Mouse (Mus musculus): ENCODE measurements around the gene Cdkal1.

Gene Cdkal1

GRCm38 (mm10) chr13:29810780-29811179 lies 44.7 kb downstream of the Cdkal1 start:
- no peak for DNase-seq (ENCODE audit: low spot score)

DNA sequence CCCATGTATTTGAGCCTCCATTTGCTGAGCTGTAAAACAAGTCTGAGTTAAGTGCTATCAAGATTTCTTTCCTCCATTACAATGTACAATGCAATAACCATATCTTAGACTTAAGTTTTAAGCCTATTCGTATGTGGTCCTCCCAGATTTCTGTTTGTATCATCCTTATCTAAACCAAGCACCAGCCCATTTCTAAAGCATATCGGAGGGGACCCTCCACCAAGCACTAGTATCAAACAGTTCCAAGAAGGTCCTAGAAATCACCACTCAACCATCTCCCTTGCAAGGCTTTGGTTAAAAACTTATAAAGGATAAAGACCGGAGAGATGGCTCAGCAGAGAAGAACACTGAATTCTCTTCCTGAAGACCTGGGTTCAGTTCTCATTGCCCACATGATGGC lies 47.1 kb downstream of the Cdkal1 start:
- no peak for DNase-seq (ENCODE audit: low spot score)

GRCm38 (mm10) chr13:29807930-29808329 lies 47.5 kb downstream of the Cdkal1 start:
- no peak for DNase-seq (ENCODE audit: low spot score)

DNA sequence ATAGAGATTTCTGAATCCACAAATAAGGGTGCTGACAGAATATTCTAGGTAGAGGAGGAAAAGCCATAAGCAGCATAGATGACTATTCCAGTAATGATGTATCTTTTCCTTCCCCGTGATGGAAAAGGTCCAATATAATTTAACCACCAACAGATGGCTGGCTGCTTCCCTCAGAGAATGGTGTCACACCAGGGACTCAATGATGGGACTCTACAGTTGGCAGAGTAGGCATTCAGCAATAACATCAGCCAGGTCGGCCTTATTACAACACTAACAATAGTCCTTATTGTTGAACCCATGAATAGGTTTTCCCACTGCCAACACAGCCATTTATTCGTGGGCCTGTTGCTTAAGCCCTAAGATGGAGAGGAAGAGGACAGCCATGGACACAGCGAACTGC lies 48.6 kb downstream of the Cdkal1 start:
- no peak for DNase-seq (ENCODE audit: low spot score)

- DNase-seq (ENCODE audit: low spot score) = no peak
Measured at GRCm38 (mm10) chr13:29805296-29805695, 50.2 kb downstream of the Cdkal1 start.

GRCm38 (mm10) chr13:29804034-29804433 lies 51.4 kb downstream of the Cdkal1 start:
- DNase-seq (ENCODE audit: low spot score) = no peak

DNA sequence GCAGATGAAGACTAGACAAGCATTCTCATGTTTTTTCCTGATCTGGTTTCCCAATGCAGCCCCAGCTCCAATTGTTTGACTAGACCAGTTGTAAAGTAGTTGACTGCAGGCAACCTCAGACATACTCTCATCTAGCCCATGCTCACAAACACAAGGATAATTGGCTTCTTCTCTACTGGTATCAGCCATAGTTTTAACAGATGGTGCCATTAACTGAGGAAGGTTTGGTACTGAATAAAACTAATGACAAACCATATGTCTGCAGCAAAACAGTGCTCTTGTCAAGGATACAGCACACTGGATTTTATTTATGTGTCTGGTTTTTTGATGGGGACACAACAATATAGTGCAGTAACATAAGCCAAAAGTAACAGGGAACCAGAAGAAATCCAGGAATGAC lies 52.8 kb downstream of the Cdkal1 start:
- no peak for DNase-seq (ENCODE audit: low spot score)

DNA sequence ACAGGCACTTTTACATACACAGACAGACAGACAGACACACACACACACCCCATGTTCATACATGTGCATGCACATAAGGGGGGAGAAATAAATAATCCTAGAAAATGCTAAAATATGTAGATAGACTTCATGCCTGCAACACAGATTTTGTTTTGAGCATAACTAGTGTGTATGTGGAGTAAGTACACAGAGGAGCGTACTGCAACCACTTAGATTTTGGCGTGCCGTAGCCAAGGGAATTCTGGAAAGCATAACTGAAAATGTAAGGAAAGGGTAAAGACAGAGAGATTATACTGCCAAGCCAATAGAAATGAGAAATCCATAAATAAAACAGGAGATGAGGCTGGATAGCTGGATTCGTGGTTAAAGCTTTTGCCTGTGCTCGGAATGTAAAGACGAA lies 55.4 kb downstream of the Cdkal1 start:
- DNase-seq (ENCODE audit: low spot score) = no peak

- DNase-seq (ENCODE audit: low spot score) = no peak
Measured at GRCm38 (mm10) chr13:29792112-29792511, 63.4 kb downstream of the Cdkal1 start.

- no peak for DNase-seq (ENCODE audit: low spot score)
Measured at GRCm38 (mm10) chr13:29791439-29791838, 64.0 kb downstream of the Cdkal1 start.

- no peak for DNase-seq (ENCODE audit: low spot score)
Measured at GRCm38 (mm10) chr13:29786984-29787383, 68.5 kb downstream of the Cdkal1 start.

DNA sequence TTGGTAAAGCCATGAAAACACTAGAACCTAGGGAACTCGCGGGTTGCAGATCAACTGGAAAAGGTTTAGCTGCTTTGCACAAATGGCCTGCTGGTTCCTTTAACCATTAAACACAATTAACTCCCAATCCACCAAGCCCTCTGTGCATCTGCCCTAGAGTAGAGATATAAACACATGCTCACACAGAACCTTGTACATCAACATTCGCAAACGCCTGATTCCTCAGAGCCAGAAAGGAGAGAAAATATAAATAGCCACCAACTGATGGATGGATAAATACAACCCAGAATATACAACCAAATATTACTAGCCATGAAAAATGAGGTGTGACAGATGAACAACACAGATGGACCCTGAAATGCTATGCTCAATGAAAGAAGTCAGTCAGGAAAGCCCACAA lies 70.6 kb downstream of the Cdkal1 start:
- no peak for DNase-seq (ENCODE audit: low spot score)

DNA sequence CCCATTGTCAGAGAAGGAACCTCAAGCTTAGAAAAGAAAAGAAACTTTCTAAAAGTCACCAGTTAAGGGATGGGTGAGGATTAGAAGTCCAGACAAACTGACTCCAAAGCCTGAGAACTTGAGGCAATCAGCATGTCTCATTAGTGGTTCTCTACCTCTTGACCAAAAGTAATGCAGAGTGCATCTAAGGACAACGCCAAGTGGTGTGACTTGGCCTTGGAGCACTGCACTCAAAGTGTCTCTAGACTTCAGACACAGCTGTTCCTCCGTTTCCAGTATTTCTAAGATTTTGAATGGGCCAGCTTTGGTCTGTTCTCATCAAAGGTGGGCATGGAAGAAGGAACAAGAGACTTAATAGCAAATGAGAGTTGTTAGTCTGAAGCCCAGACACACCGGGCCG lies 74.1 kb downstream of the Cdkal1 start:
- no peak for DNase-seq (ENCODE audit: low spot score)

DNA sequence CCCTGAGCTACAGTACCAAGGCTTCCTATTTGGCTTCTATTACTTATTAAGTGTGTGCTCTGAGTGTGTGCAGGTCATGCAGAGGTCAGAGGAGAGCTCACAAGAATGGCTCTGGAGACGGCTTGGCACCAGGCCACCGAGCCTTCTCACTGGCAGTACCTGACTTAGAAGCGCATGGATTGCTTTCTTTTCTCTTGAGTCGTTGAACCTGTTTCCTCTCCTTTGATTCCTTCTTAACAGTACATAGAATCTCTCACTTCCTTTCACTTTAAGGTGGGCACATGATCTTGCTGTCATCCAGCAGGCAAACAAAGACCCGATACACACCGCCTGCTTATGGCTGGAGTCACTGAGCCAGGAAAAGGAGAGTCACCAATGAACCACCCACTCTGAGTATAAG lies 74.8 kb downstream of the Cdkal1 start:
- DNase-seq (ENCODE audit: low spot score) = no peak

- no peak for DNase-seq (ENCODE audit: low spot score)
Measured at GRCm38 (mm10) chr13:29779519-29779918, 76.0 kb downstream of the Cdkal1 start.

- DNase-seq (ENCODE audit: low spot score) = no peak
Measured at GRCm38 (mm10) chr13:29779116-29779515, 76.4 kb downstream of the Cdkal1 start.

DNA sequence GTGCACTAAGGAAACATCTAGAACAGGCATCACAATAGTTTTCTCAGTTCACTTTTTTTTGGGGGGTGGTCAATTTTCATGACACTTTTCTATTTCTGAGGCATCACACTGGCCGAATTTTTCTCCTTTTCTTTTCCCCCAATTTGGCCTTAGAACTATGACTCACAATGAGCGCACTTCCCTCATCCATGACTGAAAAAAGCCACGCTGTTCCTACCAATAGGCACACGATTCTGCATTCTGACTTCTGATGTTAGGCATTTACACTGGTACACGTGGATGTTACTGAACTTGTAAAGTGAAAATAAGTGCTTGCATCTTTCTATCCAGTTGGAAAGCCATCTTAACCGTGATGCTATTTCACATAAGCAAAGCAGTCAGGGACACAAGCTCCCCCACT lies 77.3 kb downstream of the Cdkal1 start:
- no peak for DNase-seq (ENCODE audit: low spot score)

- no peak for DNase-seq (ENCODE audit: low spot score)
Measured at GRCm38 (mm10) chr13:29777225-29777624, 78.2 kb downstream of the Cdkal1 start.

DNA sequence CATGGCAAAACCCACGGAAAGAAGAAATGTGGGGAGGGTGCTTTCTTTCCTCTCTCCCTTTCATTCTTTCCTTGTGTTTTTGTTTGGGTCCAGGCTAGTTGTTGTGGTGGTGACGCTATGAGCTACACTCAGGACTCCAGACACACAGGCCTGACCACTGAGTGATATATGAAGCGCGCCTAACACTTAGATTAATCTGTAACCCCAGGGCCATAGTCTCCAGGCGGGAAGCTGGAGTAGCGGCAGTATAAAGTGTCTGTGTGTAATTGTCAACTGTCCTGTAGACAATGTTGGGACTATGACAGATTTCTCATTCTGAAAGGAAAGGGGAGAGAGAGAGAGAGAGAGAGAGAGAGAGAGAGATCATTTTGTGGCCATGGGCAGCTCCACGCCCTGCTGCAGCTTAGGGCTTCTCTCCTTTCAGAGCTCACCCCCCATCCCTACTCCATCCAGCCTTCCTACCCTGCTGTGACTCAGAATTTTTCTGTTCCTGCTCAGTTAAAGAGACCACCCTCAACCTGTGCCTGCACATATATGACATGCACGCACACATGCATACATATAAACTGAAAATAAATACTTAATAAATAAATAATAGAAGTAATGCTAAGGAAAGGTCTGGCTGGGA lies 79.8 kb downstream of the Cdkal1 start:
- DNase-seq (ENCODE audit: low spot score) = no peak

GRCm38 (mm10) chr13:29773563-29773962 lies 81.9 kb downstream of the Cdkal1 start:
- DNase-seq (ENCODE audit: low spot score) = no peak

DNA sequence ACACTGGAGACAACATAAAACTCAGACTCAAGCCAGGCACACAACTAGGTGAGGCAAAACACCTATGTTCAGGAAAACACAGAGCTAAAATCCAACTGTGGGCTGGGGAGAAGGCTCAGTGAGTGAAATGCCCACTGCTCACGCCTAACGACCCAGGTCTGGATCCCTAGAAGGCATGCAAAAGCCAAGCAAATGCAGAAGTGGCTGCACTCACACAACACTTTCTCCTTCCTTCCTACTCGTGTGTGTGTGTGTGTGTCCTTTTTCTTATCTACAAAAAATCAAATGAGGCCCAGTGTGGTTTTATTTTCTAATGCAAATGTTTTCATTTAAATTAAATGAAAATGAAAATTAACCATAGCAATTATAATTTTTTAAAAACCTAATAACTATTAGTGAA lies 82.5 kb downstream of the Cdkal1 start:
- no peak for DNase-seq (ENCODE audit: low spot score)

DNA sequence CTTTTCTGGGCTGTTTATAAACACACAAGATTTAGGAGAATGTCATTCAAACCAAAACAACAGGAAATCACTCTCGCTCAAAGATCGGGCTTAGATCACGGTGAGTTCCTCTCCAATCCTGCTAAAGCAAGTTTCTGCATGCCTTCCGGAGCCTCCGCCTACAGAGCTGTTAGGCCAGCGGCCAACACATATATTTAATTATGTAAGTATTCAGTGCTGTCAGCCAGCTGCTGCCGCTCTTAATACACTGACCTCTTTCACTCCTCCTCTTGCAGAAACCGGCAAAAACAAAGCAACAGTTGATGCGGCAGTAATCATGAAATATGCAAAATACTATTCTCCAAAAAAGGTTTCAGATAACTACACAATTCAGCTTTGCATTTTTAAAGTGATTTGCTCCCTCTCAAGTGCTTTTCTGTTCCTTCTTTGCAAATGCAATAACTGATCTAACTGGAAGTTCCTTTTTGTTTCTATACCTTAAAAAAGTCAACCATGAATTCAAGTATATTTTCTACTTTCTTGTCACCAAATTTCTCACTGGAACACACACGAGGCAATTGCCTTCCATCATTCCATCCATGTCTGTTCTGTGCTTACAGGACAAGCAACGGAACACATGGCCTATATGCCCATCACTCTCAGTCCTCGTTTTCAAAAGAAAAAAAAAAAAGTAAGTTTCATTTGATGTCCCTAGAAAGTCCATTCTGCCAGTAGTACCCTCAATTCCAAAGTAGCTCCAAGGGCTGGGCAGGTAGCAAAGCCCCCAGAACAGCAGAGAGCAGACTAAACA lies 85.6 kb downstream of the Cdkal1 start:
- peak; percentile 67 for DNase-seq (ENCODE audit: low spot score)

GRCm38 (mm10) chr13:29768104-29768503 lies 87.4 kb downstream of the Cdkal1 start:
- no peak for DNase-seq (ENCODE audit: low spot score)

GRCm38 (mm10) chr13:29767587-29767986 lies 87.9 kb downstream of the Cdkal1 start:
- DNase-seq (ENCODE audit: low spot score) = no peak
